Mouse (Mus musculus) small intestine, adult 2 months (tissue): ENCODE data around the gene Anxa1.

ENCODE experiments used
- CTCF ChIP-seq: fragments of 200-500 bp; IDR thresholded peaks from 2 replicates; pipeline ENCODE4 v1.5.1; 2012; ENCODE audit warnings: low read depth, mild to moderate bottlenecking, control low read depth, inconsistent platforms, low read length, moderate library complexity, mixed read lengths; ENCODE audit not compliant: insufficient replicate concordance, insufficient read length; ENCODE audit errors: extremely low read depth
- POLR2A ChIP-seq: fragments of 200-500 bp; IDR thresholded peaks from 2 replicates; pipeline ENCODE4 v1.6.1; 2012; ENCODE audit warnings: low read depth, mild to moderate bottlenecking, control low read depth, inconsistent platforms, low read length, moderate library complexity

GRCm38 (mm10) chr19:20365364-20365763, 25.4 kb downstream of the Anxa1 start:
- TF ChIP-seq POLR2A (no peak), CTCF (no peak)
